Mouse (Mus musculus): Measurements from ENCODE around the gene Trim72. TPM values are rescaled to one million over a fixed set of nuclear protein-coding genes. Genes with fewer than 3 reads are reported as not detected.

Trim72 gene
- total RNA-seq, 4 experiments from 2014 or later, result 0.96 to 1.5 (median 1.4) TPM

DNA sequence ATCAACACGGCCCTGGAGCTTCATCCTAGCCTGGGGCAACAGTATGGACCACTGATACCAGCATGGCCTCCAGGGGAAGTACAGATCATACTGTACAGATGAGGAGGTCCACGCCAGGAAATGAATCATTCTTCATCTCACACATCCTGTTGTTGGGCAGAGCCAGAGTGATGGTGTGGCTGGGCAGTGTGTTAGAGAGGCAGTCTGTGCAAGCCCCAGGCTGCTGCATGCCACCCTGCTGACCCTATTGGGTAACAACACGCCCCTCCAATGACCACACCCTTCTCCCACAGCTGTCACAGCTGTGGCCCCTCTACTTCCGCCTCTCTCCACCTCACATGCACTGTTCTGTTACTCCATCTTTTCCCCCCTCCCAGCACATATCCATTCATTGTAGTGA lies 47.0 kb downstream of the Trim72 start:
- no peak for DNase-seq (ENCODE audit: low spot score in 2 of 2)

DNA sequence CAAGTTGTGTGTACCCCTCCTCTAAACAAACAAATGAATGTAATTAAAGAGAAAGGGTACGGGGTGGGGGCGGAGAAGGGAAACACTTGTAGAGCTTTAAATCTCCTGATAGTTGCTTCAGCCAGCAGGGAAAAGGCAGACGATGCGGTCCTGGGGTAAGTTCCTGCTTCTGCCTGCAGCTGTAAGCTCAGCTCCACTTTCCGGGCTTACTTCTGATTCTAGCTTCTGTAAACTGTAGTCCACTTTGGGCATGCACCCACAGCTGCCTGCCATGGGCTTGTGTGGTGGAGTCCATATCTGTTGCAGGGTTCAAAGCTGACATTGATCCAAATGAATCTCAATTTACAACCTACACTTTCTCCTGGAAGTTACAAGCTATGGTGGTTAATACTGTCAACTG lies 49.3 kb downstream of the Trim72 start:
- DNase-seq (ENCODE audit: low spot score in 2 of 2), result no peak

DNA sequence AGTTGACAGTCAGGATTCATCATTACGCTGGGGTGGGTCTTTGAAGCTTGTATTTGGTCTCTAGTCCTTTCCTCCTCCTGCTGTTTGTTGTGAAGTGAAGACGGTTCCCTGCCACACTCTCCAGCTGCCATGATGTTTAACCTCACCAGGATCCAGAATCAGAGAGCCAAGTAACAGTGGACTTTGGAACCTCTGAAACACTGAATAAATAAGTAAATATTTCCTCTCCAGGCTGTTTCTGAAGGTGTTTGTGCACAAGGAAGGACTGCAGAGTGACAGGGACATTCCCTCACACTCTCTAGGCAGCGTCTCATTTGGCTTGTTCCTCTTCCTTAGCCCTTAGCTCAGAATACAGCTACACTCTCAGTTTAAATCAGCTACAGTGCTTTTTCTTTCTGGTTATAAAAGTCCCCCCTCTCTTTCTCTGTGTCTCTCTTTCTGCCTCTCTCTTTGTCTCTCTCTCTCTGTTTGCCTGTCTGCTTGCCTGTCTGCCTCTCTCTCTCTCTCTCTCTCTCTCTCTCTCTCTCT lies 53.2 kb downstream of the Trim72 start:
- DNase-seq (ENCODE audit: low spot score in 2 of 2), result no peak

DNA sequence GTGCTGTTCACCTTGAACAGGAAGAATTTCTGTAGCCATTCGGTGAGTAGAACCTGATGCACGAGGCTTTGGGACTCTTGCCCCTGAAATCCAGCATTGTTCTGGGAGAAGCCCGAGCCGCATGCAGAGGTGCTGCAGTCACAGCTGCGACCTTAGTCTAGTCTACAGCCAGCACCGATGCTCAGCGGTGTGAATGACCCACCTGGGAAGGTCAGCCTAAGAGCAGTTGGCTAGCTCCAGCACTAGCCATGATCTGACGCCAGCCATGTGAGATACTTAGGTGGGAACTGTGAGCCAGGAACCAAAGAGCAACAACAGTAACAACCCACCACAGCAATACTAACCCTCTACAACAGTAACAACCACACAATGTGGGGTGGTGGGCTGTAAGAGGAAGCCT lies 54.1 kb downstream of the Trim72 start:
- no peak for DNase-seq (ENCODE audit: low spot score in 2 of 2)

DNA sequence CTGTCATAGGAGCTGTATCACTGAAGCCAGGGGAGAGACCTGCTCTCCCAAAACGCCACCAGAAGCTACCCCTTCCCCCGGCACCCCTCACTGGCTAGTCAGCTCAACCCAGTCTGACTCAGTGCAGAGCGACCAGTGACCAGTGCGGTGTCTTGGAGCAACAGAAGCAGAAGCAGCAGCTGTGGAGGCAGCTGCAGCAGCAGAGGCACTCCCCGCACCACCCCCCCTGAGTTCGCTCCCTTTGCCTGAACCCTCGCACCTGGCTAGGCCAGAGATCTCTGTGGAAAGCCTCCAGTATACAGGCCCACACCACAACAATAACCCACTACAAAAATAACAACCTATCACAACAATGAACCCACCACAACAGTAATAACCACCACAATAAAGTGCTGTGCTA lies 54.8 kb downstream of the Trim72 start:
- no peak for DNase-seq (ENCODE audit: low spot score in 2 of 2)

DNA sequence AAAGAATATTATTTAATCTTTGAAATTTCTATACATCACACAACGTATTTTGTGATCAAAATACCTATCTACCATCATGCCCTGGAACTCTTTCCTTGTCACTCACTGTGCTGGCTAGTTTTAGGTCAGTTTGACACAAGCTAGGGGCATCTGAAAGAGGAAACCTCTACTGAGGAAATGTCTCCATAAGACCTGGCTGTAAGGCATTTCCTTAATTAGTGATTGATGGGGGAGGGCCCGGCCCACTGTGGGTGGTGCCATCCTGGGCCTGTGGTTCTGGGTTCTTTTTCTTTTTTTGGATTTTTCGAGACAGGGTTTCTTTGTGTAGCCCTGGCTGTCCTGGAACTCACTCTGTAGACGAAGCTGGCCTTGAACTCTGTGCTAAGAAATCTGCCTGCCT lies 55.3 kb downstream of the Trim72 start:
- DNase-seq (ENCODE audit: low spot score in 2 of 2), result no peak

Other genes with a start within 250 kb of the Trim72 start
- gene Orai3, start 234.1 kb upstream of the Trim72 start, total RNA-seq (2022), result 10 to 100 TPM; 18.0 to 22.2 (median 19.5) TPM
- gene Setd1a, start 227.3 kb upstream of the Trim72 start, total RNA-seq (2022), result 10 to 100 TPM; 44.7 to 48.4 (median 46.9) TPM
- 1 to 10 TPM; 3.9 to 6.2 (median 4.6) TPM for gene Gm49388, start 218.3 kb upstream of the Trim72 start, total RNA-seq (2022)
- 1 to 10 TPM; 4.2 to 9.7 (median 4.6) TPM for gene Hsd3b7, start 203.3 kb upstream of the Trim72 start, total RNA-seq (2022)
- 10 to 100 TPM; 62.3 to 96.9 (median 71.2) TPM for gene Stx4a, start 179.7 kb upstream of the Trim72 start, total RNA-seq (2022)
- gene Stx1b, start 179.4 kb upstream of the Trim72 start, total RNA-seq (2022), result 100 to 1,000 TPM; 444 to 479 (median 451) TPM
- 10 to 100 TPM; 29.9 to 32.8 (median 31.2) TPM for gene Zfp646, start 127.7 kb upstream of the Trim72 start, total RNA-seq (2022)
- gene Zfp668, start 127.1 kb upstream of the Trim72 start, total RNA-seq (2022), result 10 to 100 TPM; 22.7 to 25.3 (median 23.3) TPM
- gene Prss53, start 113.0 kb upstream of the Trim72 start, total RNA-seq (2022), result 1 to 10 TPM in 3 of 4 experiments, under 1 TPM in 1; 0.78 to 2.1 (median 1.4) TPM
- not detected for gene Gm21974, start 108.5 kb upstream of the Trim72 start, total RNA-seq (2022)
- 10 to 100 TPM; 18.5 to 31.2 (median 25.2) TPM for gene Vkorc1, start 108.3 kb upstream of the Trim72 start, total RNA-seq (2022)
- 10 to 100 TPM; 39.4 to 47.5 (median 44.3) TPM for gene Bckdk, start 99.9 kb upstream of the Trim72 start, total RNA-seq (2022)
- gene Kat8, start 91.4 kb upstream of the Trim72 start, total RNA-seq (2022), result 10 to 100 TPM; 25.3 to 33.8 (median 27.6) TPM
- gene Prss8, start 73.8 kb upstream of the Trim72 start, total RNA-seq (2022), result under 1 TPM in 2 of 4 experiments, not detected in 2; 0.33 to 0.82 TPM
- 1 to 10 TPM; 6.2 to 9.2 (median 8.0) TPM for gene Prss36, start 57.2 kb upstream of the Trim72 start, total RNA-seq (2022)
- gene Fus, start 36.5 kb upstream of the Trim72 start, total RNA-seq (2022), result 100 to 1,000 TPM; 329 to 369 (median 354) TPM
- 10 to 100 TPM in 1 of 4 experiments, 1 to 10 TPM in 3; 2.6 to 11.7 (median 5.2) TPM for gene Pycard, start 10.1 kb upstream of the Trim72 start, total RNA-seq (2022)
- gene Itgam, start 58.7 kb downstream of the Trim72 start, total RNA-seq (2022), result 10 to 100 TPM; 11.2 to 21.7 (median 15.7) TPM
- under 1 TPM in 2 of 4 experiments, not detected in 2; 0.14 to 0.18 TPM for gene Gm49368, start 58.7 kb downstream of the Trim72 start, total RNA-seq (2022)
- gene Itgax, start 125.6 kb downstream of the Trim72 start, total RNA-seq (2022), result 10 to 100 TPM in 2 of 4 experiments, under 1 TPM in 2; 0.26 to 22.1 (median 9.0) TPM
- gene Itgad, start 150.4 kb downstream of the Trim72 start, total RNA-seq (2022), result 1 to 10 TPM in 1 of 4 experiments, under 1 TPM in 1, not detected in 2; 0.66 to 1.4 TPM
- gene Cox6a2, start 202.4 kb downstream of the Trim72 start, total RNA-seq (2022), result 10 to 100 TPM in 2 of 4 experiments, 1 to 10 TPM in 2; 4.5 to 14.1 (median 9.5) TPM
- gene Armc5, start 233.4 kb downstream of the Trim72 start, total RNA-seq (2022), result 10 to 100 TPM; 14.2 to 16.8 (median 14.9) TPM
- 1 to 10 TPM; 3.9 to 5.0 (median 4.4) TPM for gene 9130023H24Rik, start 234.1 kb downstream of the Trim72 start, total RNA-seq (2022)
- 10 to 100 TPM; 16.0 to 17.2 (median 16.5) TPM for gene Tgfb1i1, start 242.9 kb downstream of the Trim72 start, total RNA-seq (2022)

Data from left cerebral cortex, adult 8-10 months (tissue).